Mouse (Mus musculus) megakaryocyte, embryonic 14.5 days (primary cell): ENCODE measurements around the gene Pde4d.

Experiments used
- FLI1 ChIP-seq: IDR thresholded peaks from 2 replicates; pipeline ENCODE4 v1.6.1; 2012; ENCODE audit warnings: low read length, inconsistent platforms, mixed read lengths
- GATA1 ChIP-seq: IDR thresholded peaks from 3 replicates; pipeline ENCODE4 v1.6.1; 2012; ENCODE audit warnings: mixed read lengths, low read length, inconsistent platforms, borderline replicate concordance

DNA sequence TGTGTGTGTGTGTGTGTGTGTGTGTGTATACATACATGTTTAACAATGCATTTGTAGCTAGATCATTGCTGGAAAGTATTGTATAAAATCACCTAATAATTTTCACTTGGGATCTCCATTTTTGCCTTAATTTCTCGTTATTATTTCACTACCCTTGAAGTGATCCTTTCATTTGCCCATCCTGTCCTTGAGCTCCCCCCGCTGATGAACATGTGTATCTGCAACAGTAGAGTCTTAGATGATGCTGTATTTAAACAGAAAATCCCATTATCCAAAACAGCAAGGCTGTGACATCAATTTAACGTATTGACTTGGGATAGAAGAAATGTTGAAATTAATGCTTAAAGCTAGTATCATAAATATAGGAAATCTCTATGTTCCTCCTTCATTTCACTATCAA, 1069.7 kb downstream of the Pde4d start:
- no peak for TF ChIP-seq FLI1
- TF ChIP-seq GATA1: no peak
